ENCODE assay signal across 9 mouse cellular contexts in genomic region chr17:52602093-52602780, GRCm38 (mm10). TPM values are rescaled to one million over a fixed set of nuclear protein-coding genes. Genes with fewer than 3 reads are reported as not detected.
A peak's percentile ranks its signal among the peaks of the same experiment; 100 is the strongest.
DNase-seq lines count a peak whose midpoint lies in the region; ATAC-seq and TF ChIP-seq lines count a peak whose summit lies in the region.
"Had no signal": no experiment of that assay in that cellular context is flagged by ENCODE, and none has a peak within 500 bp of the region (broad histone marks: within the 10 kb centered on the region; RNA-seq: fewer than 3 reads in every experiment).

Gene Kcnh8 (plus strand): TSS chr17:52602709.

- no peak within 1 kb of the TSS for H3K27ac ChIP-seq in heart, postnatal 0 days (ENCODE audit: low read depth)
- no peak within 1 kb of the TSS for H3K27ac ChIP-seq in embryonic facial prominence, embryonic 13.5 days
- H3K27ac ChIP-seq in neural tube, embryonic 12.5 days = peak within 1 kb of the TSS; percentile 81; the same call in 1 of the 2 replicates
- H3K27ac ChIP-seq: macrophage had no signal

- H3K36me3 ChIP-seq in heart, postnatal 0 days (replicated peaks; ENCODE audit: control insufficient read depth, insufficient read depth, low read length) = no peaks in the 10 kb centered on the region
- H3K36me3 ChIP-seq in embryonic facial prominence, embryonic 13.5 days = no peaks in the 10 kb centered on the region
- H3K36me3 ChIP-seq in neural tube, embryonic 12.5 days = no peaks in the 10 kb centered on the region

- no peaks in the 10 kb centered on the region for H3K4me1 ChIP-seq in heart, postnatal 0 days (ENCODE audit: control insufficient read depth, insufficient read depth)
- peaks cover 15% of the 10 kb centered on the region for H3K4me1 ChIP-seq in embryonic facial prominence, embryonic 13.5 days
- no peaks in the 10 kb centered on the region; the same call in 1 of the 2 replicates for H3K4me1 ChIP-seq in neural tube, embryonic 12.5 days

- H3K4me2 ChIP-seq in heart, postnatal 0 days (ENCODE audit: low read depth, low read length) = peak within 1 kb of the TSS; percentile 63
- peak within 1 kb of the TSS; percentile 68 for H3K4me2 ChIP-seq in embryonic facial prominence, embryonic 13.5 days
- peak within 1 kb of the TSS; percentile 89 for H3K4me2 ChIP-seq in neural tube, embryonic 12.5 days (replicated peaks)

- no peak for TF ChIP-seq EP300 in heart, postnatal 0 days (IDR thresholded peaks at IDR 0.05; ENCODE audit: low read depth)

- no peak within 1 kb of the TSS for H3K9ac ChIP-seq in heart, postnatal 0 days (replicated peaks; ENCODE audit: low read depth, low read length)
- H3K9ac ChIP-seq in embryonic facial prominence, embryonic 13.5 days = 0 out of 2 replicates have a peak within 1 kb of the TSS, but pooled peaks have one; percentile 16
- H3K9ac ChIP-seq in neural tube, embryonic 12.5 days = peak within 1 kb of the TSS; percentile 73

- no peak for DNase-seq in heart, postnatal 0 days (ENCODE audit: low spot score)
- DNase-seq in heart, postnatal 25 days (ENCODE audit: low spot score) = no peak
- DNase-seq in Muller cell, postnatal 12 days (ENCODE audit: inconsistent ontology term) = peak; percentile 15
- peak; percentile 29 for DNase-seq in large intestine, adult 2 months (ENCODE audit: low read depth, low spot score)
- DNase-seq in ovary, postnatal 14 days (ENCODE audit: low spot score) = no peak

- no peaks in the 10 kb centered on the region for H3K9me3 ChIP-seq in heart, postnatal 0 days (replicated peaks; ENCODE audit: control insufficient read depth, low read length)
- no peaks in the 10 kb centered on the region for H3K9me3 ChIP-seq in embryonic facial prominence, embryonic 13.5 days
- H3K9me3 ChIP-seq in neural tube, embryonic 12.5 days = no peaks in the 10 kb centered on the region

- no peak for TF ChIP-seq CTCF in heart, postnatal 0 days (IDR thresholded peaks at IDR 0.05; ENCODE audit: low read depth)

- H3K4me3 ChIP-seq in heart, postnatal 0 days (ENCODE audit: low read depth, low read length) = peak within 1 kb of the TSS; percentile 35
- H3K4me3 ChIP-seq in embryonic facial prominence, embryonic 13.5 days = peak within 1 kb of the TSS; percentile 48
- H3K4me3 ChIP-seq in neural tube, embryonic 12.5 days = peak within 1 kb of the TSS; percentile 54

- H3K27me3 ChIP-seq in heart, postnatal 0 days (ENCODE audit: control insufficient read depth, insufficient read depth, low read length) = peaks cover 33% of the 10 kb centered on the region
- H3K27me3 ChIP-seq in embryonic facial prominence, embryonic 13.5 days = peaks cover 47% of the 10 kb centered on the region
- peaks cover 17% of the 10 kb centered on the region for H3K27me3 ChIP-seq in neural tube, embryonic 12.5 days (replicated peaks)

- intact Hi-C loops in heart, postnatal 25 days (cut with DNase I) = no loop called here

- ATAC-seq in heart, postnatal 0 days (ENCODE audit: insufficient read depth, low read depth) = peak; percentile 24; the same call in 1 of the 2 replicates
- ATAC-seq in embryonic facial prominence, embryonic 13.5 days (ENCODE audit: insufficient number of reproducible peaks, insufficient read depth, low FRiP score, low TSS enrichment, low read depth) = peak; percentile 65; the same call in 1 of the 2 replicates
- peak; percentile 63 for ATAC-seq in neural tube, embryonic 12.5 days (ENCODE audit: low FRiP score, low read depth)
- no peak for ATAC-seq in erythroid progenitor cell, adult 5-6 weeks (replicated peaks; ENCODE audit: low FRiP score, poor library complexity, severe bottlenecking)

- WGBS in heart, postnatal 0 days = 3% methylated on average over 39 of the region's 40 CpGs
- WGBS in embryonic facial prominence, embryonic 13.5 days = under 1% methylated on average over 40 of the region's 40 CpGs
- under 1% methylated on average over 40 of the region's 40 CpGs for WGBS in large intestine, adult 2 months
- WGBS in neural tube, embryonic 12.5 days = under 1% methylated on average over 40 of the region's 40 CpGs

RNA-seq across cellular contexts. Expression of gene Kcnh8, which starts in this region (rescaled TPM):
- total RNA-seq in heart, postnatal 0 days (2014; rRNA removed; ENCODE audit: low replicate concordance) = not detected in 2 replicates
- not detected in 2 replicates for polyA plus RNA-seq in heart, postnatal 0 days (2015; fragmentation: Nextera tagmentation; extraction: Ambion mirVana)
- total RNA-seq in heart, postnatal 25 days (2021) = under 1 TPM in 1 of 2 experiments, not detected in 1; 0.08 TPM
- polyA plus RNA-seq in embryonic facial prominence, embryonic 13.5 days (2015; fragmentation: Nextera tagmentation; extraction: Ambion mirVana) = 0.52 and 0.67 TPM in 2 replicates
- polyA plus RNA-seq in large intestine, adult 2 months (2012; rRNA removed) = 0.21 and 0.27 TPM in 2 replicates
- 3.8 and 4.5 TPM in 2 replicates for polyA plus RNA-seq in neural tube, embryonic 12.5 days (2016; fragmentation: Nextera tagmentation; extraction: Ambion mirVana)
- not detected in 2 replicates for total RNA-seq in erythroid progenitor cell, adult 5-6 weeks (2015; ENCODE audit: low replicate concordance)
- total RNA-seq in erythroid progenitor cell, adult 5-6 weeks (2017; ENCODE audit: low replicate concordance) = not detected in 2 replicates
- polyA plus RNA-seq: macrophage had no signal

Comparison
In these comparisons a context has a peak if more than half of its experiments do, and no peak if none do; other contexts are left out.
1. Peak in ATAC-seq, H3K4me3 ChIP-seq and H3K4me2 ChIP-seq in heart, postnatal 0 days; RNA of the gene not detected or under 1 TPM.
2. Peak in ATAC-seq, H3K4me3 ChIP-seq, H3K9ac ChIP-seq and H3K4me2 ChIP-seq in embryonic facial prominence, embryonic 13.5 days; RNA of the gene not detected or under 1 TPM.
3. Peak in DNase-seq in large intestine, adult 2 months; RNA of the gene not detected or under 1 TPM.